Mouse (Mus musculus): ENCODE measurements around the gene 4930402H24Rik. TPM values are rescaled to one million over a fixed set of nuclear protein-coding genes. Genes with fewer than 3 reads are reported as not detected.

4930402H24Rik gene
- polyA plus RNA-seq, 1 experiment from 2014 or later, result 33.3 TPM

DNA sequence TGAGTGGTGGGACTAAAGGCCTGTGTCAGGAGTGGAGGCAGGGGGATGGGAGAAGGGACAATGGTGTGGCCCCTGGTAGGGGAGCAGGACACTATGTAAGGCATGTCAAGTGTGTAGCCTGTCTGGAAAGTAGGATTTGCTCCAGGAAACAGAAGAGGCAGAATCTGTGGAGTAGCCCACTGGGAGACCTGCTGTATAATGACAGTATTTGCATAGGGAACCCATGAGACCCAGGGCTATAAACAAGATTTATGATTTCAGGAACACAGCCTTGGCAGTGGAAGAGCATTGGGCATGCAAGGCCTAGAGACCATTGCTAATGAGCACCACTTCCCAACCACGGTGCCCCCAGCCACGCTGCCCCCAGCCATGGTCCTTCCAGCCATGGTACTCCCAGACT is 9.3 kb downstream of the 4930402H24Rik start:
- no peaks in the 10 kb centered on the region for H3K27me3 ChIP-seq (replicated peaks; ENCODE audit: control insufficient read depth, insufficient read depth, low read length)
- no peak overlapping the region for H3K9ac ChIP-seq (ENCODE audit: low read length)
- no peaks in the 10 kb centered on the region for H3K36me3 ChIP-seq (ENCODE audit: control insufficient read depth, insufficient read depth, low read length)

DNA sequence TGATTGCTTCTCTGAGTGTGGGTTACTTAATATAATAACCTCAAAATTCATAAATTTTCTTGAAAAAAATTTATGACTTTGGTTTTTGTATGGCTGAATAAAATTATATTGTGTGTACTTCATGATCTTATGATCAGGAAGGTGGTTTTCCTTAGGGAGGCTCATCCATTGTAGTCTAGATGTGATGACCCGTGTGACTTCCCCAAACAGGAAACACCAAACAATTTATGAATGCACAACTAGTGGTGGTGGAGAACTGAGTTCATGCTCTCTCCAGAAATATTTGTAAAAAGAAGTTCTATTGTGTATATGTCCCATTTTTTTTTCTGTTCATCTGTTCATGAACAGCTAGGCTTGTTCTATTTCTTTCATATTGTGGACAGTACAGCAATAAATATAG is 18.8 kb downstream of the 4930402H24Rik start:
- Histone ChIP-seq H3K36me3 (ENCODE audit: control insufficient read depth, insufficient read depth, low read length) (0 out of 2 replicates have a peak, but pooled peaks cover 2% of the 10 kb centered on the region), H3K9ac (ENCODE audit: low read length) (no peak overlapping the region), H3K4me2 (ENCODE audit: low read length) (no peak overlapping the region), H3K9me3 (ENCODE audit: control insufficient read depth, low read length) (no peaks in the 10 kb centered on the region), H3K27ac (ENCODE audit: low read depth) (no peak overlapping the region), H3K27me3 (replicated peaks; ENCODE audit: control insufficient read depth, insufficient read depth, low read length) (no peaks in the 10 kb centered on the region), H3K4me1 (replicated peaks; ENCODE audit: control insufficient read depth, insufficient read depth, low read length) (no peaks in the 10 kb centered on the region), H3K4me3 (ENCODE audit: low read depth, low read length) (no peak overlapping the region)
- DNase-seq (ENCODE audit: low spot score) (no peak), ATAC-seq (replicated peaks; ENCODE audit: low FRiP score, low TSS enrichment, low read depth) (no peak)
- WGBS, result 83% methylated on average over 1 of the region's 1 CpGs

More for the DNA sequence above, 9.3 kb downstream of the 4930402H24Rik start:
- no peak overlapping the region for H3K4me3 ChIP-seq (ENCODE audit: low read depth, low read length)
- no peak overlapping the region for H3K4me2 ChIP-seq (ENCODE audit: low read length)
- H3K27ac ChIP-seq (ENCODE audit: low read depth), result no peak overlapping the region
- H3K9me3 ChIP-seq (ENCODE audit: control insufficient read depth, low read length), result no peaks in the 10 kb centered on the region
- H3K4me1 ChIP-seq (replicated peaks; ENCODE audit: control insufficient read depth, insufficient read depth, low read length), result 0 out of 2 replicates have a peak, but pooled peaks cover 3% of the 10 kb centered on the region
- no peak for ATAC-seq (replicated peaks; ENCODE audit: low FRiP score, low TSS enrichment, low read depth)
- DNase-seq (ENCODE audit: low spot score), result no peak
- 89% methylated on average over 2 of the region's 2 CpGs for WGBS

DNA sequence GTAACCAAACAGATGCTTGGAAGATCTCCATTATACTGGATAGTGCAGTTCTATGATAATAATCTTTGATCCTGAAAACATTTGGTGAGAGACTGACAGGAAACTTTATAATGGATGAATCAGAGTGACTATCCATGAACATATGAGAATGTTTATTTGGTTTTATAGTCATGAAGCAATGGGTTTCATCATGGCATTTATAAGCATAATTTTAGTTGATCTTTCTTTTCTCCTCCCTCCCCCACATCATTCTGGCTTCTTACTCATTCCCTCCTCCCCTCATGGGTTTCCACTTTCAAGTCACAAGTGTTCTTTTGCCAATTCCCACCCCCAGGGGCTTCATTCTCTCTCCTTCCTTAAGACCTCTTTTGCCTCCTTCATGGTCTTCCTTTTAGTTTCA is 19.2 kb downstream of the 4930402H24Rik start:
- Histone ChIP-seq H3K9me3 (ENCODE audit: control insufficient read depth, low read length) (no peaks in the 10 kb centered on the region), H3K4me1 (replicated peaks; ENCODE audit: control insufficient read depth, insufficient read depth, low read length) (no peaks in the 10 kb centered on the region), H3K36me3 (ENCODE audit: control insufficient read depth, insufficient read depth, low read length) (0 out of 2 replicates have a peak, but pooled peaks cover 4% of the 10 kb centered on the region), H3K27ac (ENCODE audit: low read depth) (no peak overlapping the region), H3K4me3 (ENCODE audit: low read depth, low read length) (no peak overlapping the region), H3K9ac (ENCODE audit: low read length) (no peak overlapping the region), H3K4me2 (ENCODE audit: low read length) (no peak overlapping the region), H3K27me3 (replicated peaks; ENCODE audit: control insufficient read depth, insufficient read depth, low read length) (no peaks in the 10 kb centered on the region)
- no peak for DNase-seq (ENCODE audit: low spot score)
- no peak for ATAC-seq (replicated peaks; ENCODE audit: low FRiP score, low TSS enrichment, low read depth)

DNA sequence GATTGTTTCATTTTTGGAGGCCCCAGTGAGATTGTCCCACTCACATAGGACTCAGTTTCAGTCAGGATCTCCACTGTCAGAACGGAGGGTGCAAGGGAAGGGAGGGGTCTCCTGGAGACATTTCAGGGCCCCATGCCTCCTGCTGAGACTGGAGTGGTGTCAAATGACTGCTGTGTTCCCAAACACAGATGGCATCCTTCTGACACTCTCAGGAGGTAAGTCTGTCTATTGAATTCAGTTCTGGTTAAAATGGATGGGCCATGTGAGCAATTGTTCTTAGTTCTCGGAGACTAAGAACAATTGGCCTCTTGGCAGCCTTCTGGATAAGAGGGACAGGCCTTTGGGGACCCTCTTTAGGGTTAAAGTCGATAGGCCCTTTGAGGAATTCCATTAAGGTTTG is 28.8 kb downstream of the 4930402H24Rik start:
- H3K27ac ChIP-seq (ENCODE audit: low read depth), result no peak overlapping the region
- DNase-seq (ENCODE audit: low spot score) (no peak), ATAC-seq (replicated peaks; ENCODE audit: low FRiP score, low TSS enrichment, low read depth) (no peak)
- 0 out of 2 replicates have a peak, but pooled peaks cover under 1% of the 10 kb centered on the region for H3K36me3 ChIP-seq (ENCODE audit: control insufficient read depth, insufficient read depth, low read length)
- no peaks in the 10 kb centered on the region for H3K9me3 ChIP-seq (ENCODE audit: control insufficient read depth, low read length)
- H3K9ac ChIP-seq (ENCODE audit: low read length), result no peak overlapping the region
- WGBS, result 61% methylated on average over 3 of the region's 3 CpGs
- H3K4me2 ChIP-seq (ENCODE audit: low read length), result no peak overlapping the region
- H3K4me1 ChIP-seq (replicated peaks; ENCODE audit: control insufficient read depth, insufficient read depth, low read length), result no peaks in the 10 kb centered on the region
- H3K4me3 ChIP-seq (ENCODE audit: low read depth, low read length), result no peak overlapping the region
- no peaks in the 10 kb centered on the region for H3K27me3 ChIP-seq (replicated peaks; ENCODE audit: control insufficient read depth, insufficient read depth, low read length)

DNA sequence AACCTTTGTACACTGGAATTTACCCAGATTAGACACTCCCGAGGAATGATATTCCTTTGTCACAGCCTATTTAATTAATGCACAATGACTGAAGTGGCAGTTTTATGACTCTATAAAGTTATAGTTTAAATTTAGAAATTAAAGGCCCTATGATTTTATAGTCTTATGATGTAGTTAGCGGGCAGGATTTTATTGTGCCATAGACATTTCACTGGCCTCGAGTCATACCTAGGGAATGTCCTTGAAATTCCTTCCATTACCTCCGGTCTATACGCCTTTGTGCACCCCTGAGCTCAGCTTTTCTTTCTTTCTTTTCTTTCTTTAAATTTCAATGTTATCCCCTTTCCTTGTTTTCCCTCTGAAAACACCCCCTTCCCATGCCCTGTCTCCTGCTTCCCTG is 35.3 kb downstream of the 4930402H24Rik start:
- Histone ChIP-seq H3K4me3 (ENCODE audit: low read depth, low read length) (no peak overlapping the region), H3K9ac (ENCODE audit: low read length) (no peak overlapping the region), H3K27me3 (replicated peaks; ENCODE audit: control insufficient read depth, insufficient read depth, low read length) (no peaks in the 10 kb centered on the region), H3K36me3 (ENCODE audit: control insufficient read depth, insufficient read depth, low read length) (no peaks in the 10 kb centered on the region), H3K4me2 (ENCODE audit: low read length) (no peak overlapping the region), H3K4me1 (replicated peaks; ENCODE audit: control insufficient read depth, insufficient read depth, low read length) (no peaks in the 10 kb centered on the region), H3K27ac (ENCODE audit: low read depth) (no peak overlapping the region), H3K9me3 (ENCODE audit: control insufficient read depth, low read length) (no peaks in the 10 kb centered on the region)
- 76% methylated on average over 5 of the region's 5 CpGs for WGBS
- ATAC-seq (replicated peaks; ENCODE audit: low FRiP score, low TSS enrichment, low read depth) (no peak), DNase-seq (ENCODE audit: low spot score) (no peak)

DNA sequence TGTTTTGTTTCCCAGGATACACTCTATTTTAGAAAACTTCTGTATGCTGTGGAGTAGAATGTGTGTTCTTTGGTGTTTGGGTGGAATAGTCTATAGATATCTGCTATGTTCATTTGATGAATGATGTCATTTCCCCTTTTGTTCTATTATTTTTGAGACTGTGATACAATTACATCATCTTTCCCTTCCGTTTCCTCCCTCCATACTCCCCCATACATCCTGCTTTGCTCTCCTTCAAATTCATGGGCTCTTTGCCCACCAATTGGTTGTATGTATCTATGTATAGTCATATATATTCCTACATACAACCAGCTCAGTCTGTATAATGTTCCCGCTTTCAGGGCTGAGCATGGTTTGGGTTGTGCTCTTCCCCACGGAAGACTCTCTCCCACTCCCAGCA is 44.1 kb downstream of the 4930402H24Rik start:
- Histone ChIP-seq H3K27me3 (replicated peaks; ENCODE audit: control insufficient read depth, insufficient read depth, low read length) (no peaks in the 10 kb centered on the region), H3K4me1 (replicated peaks; ENCODE audit: control insufficient read depth, insufficient read depth, low read length) (no peaks in the 10 kb centered on the region), H3K36me3 (ENCODE audit: control insufficient read depth, insufficient read depth, low read length) (no peaks in the 10 kb centered on the region), H3K27ac (ENCODE audit: low read depth) (no peak overlapping the region), H3K4me3 (ENCODE audit: low read depth, low read length) (no peak overlapping the region), H3K4me2 (ENCODE audit: low read length) (no peak overlapping the region), H3K9me3 (ENCODE audit: control insufficient read depth, low read length) (no peaks in the 10 kb centered on the region), H3K9ac (ENCODE audit: low read length) (no peak overlapping the region)
- ATAC-seq (replicated peaks; ENCODE audit: low FRiP score, low TSS enrichment, low read depth) (no peak), DNase-seq (ENCODE audit: low spot score) (no peak)
- 81% methylated on average over 3 of the region's 3 CpGs for WGBS

DNA sequence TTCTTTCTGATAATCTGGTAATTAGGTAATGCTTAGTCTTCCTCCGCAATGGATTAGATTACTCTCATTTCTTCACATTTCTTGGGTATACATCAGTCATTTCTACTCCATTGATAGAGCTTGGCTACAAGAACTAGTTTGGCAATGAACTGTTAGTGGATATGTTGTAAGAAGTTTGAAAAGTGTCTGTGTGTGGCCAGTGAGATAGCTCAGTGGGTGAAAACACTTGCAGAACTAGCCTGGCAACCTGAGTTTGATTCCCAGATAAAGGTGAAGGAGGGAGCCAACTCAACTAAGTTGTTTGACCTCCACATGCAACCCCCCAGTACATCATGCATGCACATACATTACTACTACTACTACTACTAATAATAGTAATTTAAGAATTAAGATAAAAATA is 53.2 kb downstream of the 4930402H24Rik start:
- Histone ChIP-seq H3K9ac (ENCODE audit: low read length) (no peak overlapping the region), H3K36me3 (ENCODE audit: control insufficient read depth, insufficient read depth, low read length) (no peaks in the 10 kb centered on the region), H3K9me3 (ENCODE audit: control insufficient read depth, low read length) (no peaks in the 10 kb centered on the region), H3K27me3 (replicated peaks; ENCODE audit: control insufficient read depth, insufficient read depth, low read length) (no peaks in the 10 kb centered on the region), H3K4me2 (ENCODE audit: low read length) (no peak overlapping the region), H3K4me1 (replicated peaks; ENCODE audit: control insufficient read depth, insufficient read depth, low read length) (no peaks in the 10 kb centered on the region), H3K27ac (ENCODE audit: low read depth) (no peak overlapping the region), H3K4me3 (ENCODE audit: low read depth, low read length) (no peak overlapping the region)
- WGBS, result 98% methylated on average over 1 of the region's 1 CpGs
- DNase-seq (ENCODE audit: low spot score) (no peak), ATAC-seq (replicated peaks; ENCODE audit: low FRiP score, low TSS enrichment, low read depth) (no peak)

DNA sequence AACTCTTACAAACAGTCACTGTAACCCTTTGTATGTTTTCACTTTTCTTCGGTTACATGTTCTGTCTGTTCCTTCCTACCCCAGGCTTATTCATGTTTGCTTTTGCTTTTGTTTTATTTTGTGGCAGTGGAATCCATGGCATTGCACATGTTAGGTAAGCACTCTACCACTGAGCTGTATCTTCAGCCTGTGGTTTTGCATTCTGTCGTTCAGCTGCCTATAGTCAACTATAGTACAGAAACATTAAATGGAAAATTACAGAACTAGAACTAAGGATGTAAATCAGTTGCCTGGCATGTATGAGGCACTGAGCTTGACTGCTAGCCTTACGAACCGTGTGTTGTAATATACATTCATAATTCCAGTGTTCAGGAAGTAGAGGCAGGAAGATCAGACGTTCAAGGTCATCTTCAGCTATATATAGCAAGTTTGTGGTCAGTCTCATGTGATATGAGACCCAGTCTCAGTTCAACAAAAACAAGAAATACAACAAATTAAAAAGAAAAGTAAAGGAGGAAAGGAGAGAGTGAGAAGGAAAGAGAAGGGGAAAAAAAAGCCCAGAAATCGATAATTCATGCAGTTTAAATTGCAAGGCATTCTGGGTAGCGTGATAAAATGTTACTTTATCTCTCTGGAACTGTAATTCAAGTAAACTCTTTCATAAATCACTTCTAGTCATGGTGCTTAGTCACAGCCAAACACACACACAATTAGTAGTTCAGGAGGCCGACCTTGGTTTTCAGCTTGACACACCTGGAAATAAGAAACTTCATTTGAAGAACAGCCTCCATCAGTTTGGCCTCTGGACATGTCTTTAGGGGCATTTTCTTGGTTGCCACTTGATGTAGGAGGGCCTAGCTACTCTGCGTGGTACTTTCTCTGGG is 54.6 kb downstream of the 4930402H24Rik start:
- Histone ChIP-seq H3K27me3 (replicated peaks; ENCODE audit: control insufficient read depth, insufficient read depth, low read length) (no peaks in the 10 kb centered on the region), H3K4me2 (ENCODE audit: low read length) (no peak overlapping the region), H3K36me3 (ENCODE audit: control insufficient read depth, insufficient read depth, low read length) (no peaks in the 10 kb centered on the region), H3K27ac (ENCODE audit: low read depth) (no peak overlapping the region), H3K4me1 (replicated peaks; ENCODE audit: control insufficient read depth, insufficient read depth, low read length) (no peaks in the 10 kb centered on the region), H3K4me3 (ENCODE audit: low read depth, low read length) (no peak overlapping the region), H3K9ac (ENCODE audit: low read length) (no peak overlapping the region), H3K9me3 (ENCODE audit: control insufficient read depth, low read length) (no peaks in the 10 kb centered on the region)
- DNase-seq (ENCODE audit: low spot score) (peak; percentile 58), ATAC-seq (replicated peaks; ENCODE audit: low FRiP score, low TSS enrichment, low read depth) (no peak)
- 76% methylated on average over 9 of the region's 9 CpGs for WGBS

DNA sequence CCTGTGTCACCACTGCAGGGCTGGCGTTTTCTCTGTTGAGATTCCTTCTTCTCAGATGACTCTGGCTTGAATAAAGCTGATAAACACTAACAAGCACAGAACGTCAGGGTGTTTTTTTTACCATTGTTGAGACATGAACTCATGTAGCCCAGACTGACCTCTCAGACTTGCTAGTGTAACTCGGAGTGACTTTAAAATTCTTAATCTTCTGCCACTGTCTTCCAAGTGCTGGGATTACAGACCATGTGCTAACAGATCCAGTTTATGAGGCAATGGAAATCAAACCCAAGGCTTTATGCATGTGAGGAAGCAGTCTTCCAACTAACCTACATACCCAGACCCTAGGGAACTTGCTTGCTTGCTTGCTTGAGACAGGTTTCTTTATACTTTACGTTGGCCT is 56.5 kb downstream of the 4930402H24Rik start:
- Histone ChIP-seq H3K9ac (ENCODE audit: low read length) (no peak overlapping the region), H3K4me3 (ENCODE audit: low read depth, low read length) (no peak overlapping the region), H3K4me1 (replicated peaks; ENCODE audit: control insufficient read depth, insufficient read depth, low read length) (no peaks in the 10 kb centered on the region), H3K4me2 (ENCODE audit: low read length) (no peak overlapping the region), H3K36me3 (ENCODE audit: control insufficient read depth, insufficient read depth, low read length) (no peaks in the 10 kb centered on the region), H3K9me3 (ENCODE audit: control insufficient read depth, low read length) (no peaks in the 10 kb centered on the region), H3K27me3 (replicated peaks; ENCODE audit: control insufficient read depth, insufficient read depth, low read length) (no peaks in the 10 kb centered on the region), H3K27ac (ENCODE audit: low read depth) (no peak overlapping the region)
- ATAC-seq (replicated peaks; ENCODE audit: low FRiP score, low TSS enrichment, low read depth), result no peak
- DNase-seq (ENCODE audit: low spot score), result no peak
- WGBS, result 66% methylated on average over 4 of the region's 4 CpGs

All from intestine, embryonic 14.5 days (tissue).